ENCODE assay signal across 8 mouse cellular contexts in genomic region chr17:84367663-84368062, GRCm38 (mm10).
DNase-seq lines count a peak whose midpoint lies in the region; ATAC-seq and TF ChIP-seq lines count a peak whose summit lies in the region.

No protein-coding gene starts in this region.

- no peak overlapping the region for H3K4me2 ChIP-seq in hindbrain, embryonic 14.5 days (replicated peaks)

- no peak for TF ChIP-seq CTCF in testis, adult 2 months (IDR thresholded peaks at IDR 0.05; ENCODE audit: control insufficient read depth, insufficient read depth, insufficient replicate concordance, low read depth, low read length)

- DNase-seq in cerebellum, postnatal 4 days (ENCODE audit: low spot score in 2 of 2) = no peak
- DNase-seq in testis, postnatal 14 days (ENCODE audit: low spot score) = no peak
- DNase-seq in hindbrain, embryonic 14.5 days (ENCODE audit: low spot score) = no peak
- DNase-seq in skeletal muscle tissue, adult 2 months (ENCODE audit: low read depth, low spot score) = peak; percentile 79
- no peak for DNase-seq in thymus, postnatal 0 days (ENCODE audit: low spot score)
- DNase-seq in thymus, postnatal 25 days = no peak

- no peaks in the 10 kb centered on the region for H3K9me3 ChIP-seq in hindbrain, embryonic 14.5 days (ENCODE audit: control insufficient read depth, low read length)

- H3K4me3 ChIP-seq in testis, adult 2 months (ENCODE audit: control insufficient read depth, low read depth, low read length) = no peak overlapping the region
- H3K4me3 ChIP-seq in hindbrain, embryonic 14.5 days (replicated peaks; ENCODE audit: low read length) = no peak overlapping the region

- no peak for TF ChIP-seq POLR2A in testis, adult 2 months (IDR thresholded peaks at IDR 0.05; ENCODE audit: control insufficient read depth, low read depth, low read length)

- peak; percentile 90 for ATAC-seq in cerebellum, adult (ENCODE audit: insufficient number of reproducible peaks, low FRiP score, low TSS enrichment)
- no peak for ATAC-seq in hindbrain, embryonic 14.5 days (ENCODE audit: low FRiP score)

- no peaks in the 10 kb centered on the region for H3K4me1 ChIP-seq in testis, adult 2 months (ENCODE audit: control insufficient read depth, insufficient read depth, low read length)
- H3K4me1 ChIP-seq in hindbrain, embryonic 14.5 days (replicated peaks; ENCODE audit: control insufficient read depth, insufficient read depth, low read length) = peaks cover 41% of the 10 kb centered on the region

- H3K27me3 ChIP-seq in testis, adult 2 months (ENCODE audit: control insufficient read depth, insufficient read depth, low read length) = no peaks in the 10 kb centered on the region
- H3K27me3 ChIP-seq in hindbrain, embryonic 14.5 days (ENCODE audit: control insufficient read depth, insufficient read depth, low read length) = no peaks in the 10 kb centered on the region

- no peaks in the 10 kb centered on the region for H3K36me3 ChIP-seq in testis, adult 2 months (ENCODE audit: control insufficient read depth, insufficient read depth, low read length)
- H3K36me3 ChIP-seq in hindbrain, embryonic 14.5 days (replicated peaks; ENCODE audit: control insufficient read depth, insufficient read depth) = peaks cover 6% of the 10 kb centered on the region; the same call in 1 of the 2 replicates

- WGBS in hindbrain, embryonic 14.5 days = 67% methylated on average over 3 of the region's 3 CpGs

- H3K27ac ChIP-seq in testis, adult 2 months (ENCODE audit: control insufficient read depth, insufficient read depth, low read depth, low read length) = peak overlapping the region; percentile 44; the same call in 1 of the 2 replicates
- peak overlapping the region; percentile 15 for H3K27ac ChIP-seq in hindbrain, embryonic 14.5 days

- no peak overlapping the region for H3K9ac ChIP-seq in hindbrain, embryonic 14.5 days
